Mouse (Mus musculus) cerebellum, adult 9-10 months (tissue): ENCODE data around the gene Tnfaip8l2.
A peak's percentile ranks its signal among the peaks of the same experiment; 100 is the strongest.
"Not testable (repeated sequence)": the region's sequence is repeated elsewhere in the genome, so short reads cannot be mapped to it uniquely, and the experiment has no call there.

ENCODE experiments used
- DNase-seq: peaks from one replicate; pipeline ENCODE4 v3.0.0; 2022

Gene Tnfaip8l2

GRCm38 (mm10) chr3:95159987-95160963 is 18.1 kb upstream of the Tnfaip8l2 start, which contains the start of gene Sema6c:
Sema6c (plus strand) TSS chr3:95160457.
- peak; percentile 93 for DNase-seq

- no peak for DNase-seq
These were observed 17.4 kb upstream of the Tnfaip8l2 start for GRCm38 (mm10) chr3:95159511-95159986.

DNA sequence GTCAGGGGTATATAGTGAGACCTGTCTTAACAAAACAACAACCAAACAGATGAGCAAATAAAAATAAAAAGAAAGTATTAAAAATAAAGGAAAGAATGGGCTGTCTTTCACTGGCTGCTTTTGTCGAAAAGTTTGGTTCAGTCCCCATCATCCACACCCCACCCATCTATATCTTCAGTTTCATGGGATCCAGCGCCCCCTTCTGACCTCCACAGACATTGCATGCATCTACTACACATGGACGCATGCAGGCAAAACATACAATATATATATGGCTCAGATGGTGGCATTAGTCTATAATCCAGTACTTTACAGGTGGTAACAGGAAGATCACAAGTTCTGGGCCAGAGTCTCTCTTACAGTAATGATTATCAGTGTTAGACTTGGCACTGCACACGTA is 11.7 kb upstream of the Tnfaip8l2 start:
- peak; percentile 67 for DNase-seq

DNA sequence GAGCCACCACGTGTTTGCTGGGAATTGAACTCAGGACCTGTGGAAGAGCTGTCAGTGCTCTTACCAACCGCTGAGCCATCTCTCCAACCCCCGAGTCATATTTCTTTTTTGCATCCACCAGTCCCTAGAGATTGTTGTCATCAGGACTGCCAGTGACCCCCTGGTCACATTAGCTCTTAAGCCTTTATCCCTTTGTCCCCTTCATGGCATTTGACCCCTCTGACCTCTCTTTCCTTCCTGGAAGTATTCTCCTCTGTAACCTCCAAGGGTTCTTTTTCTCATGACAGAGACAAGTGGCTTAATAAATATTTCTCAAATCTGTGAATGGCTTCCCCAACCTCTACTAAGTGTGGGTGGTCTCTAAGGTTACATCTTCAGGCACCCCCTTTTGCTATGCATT is 5.8 kb upstream of the Tnfaip8l2 start:
- DNase-seq = no peak

DNA sequence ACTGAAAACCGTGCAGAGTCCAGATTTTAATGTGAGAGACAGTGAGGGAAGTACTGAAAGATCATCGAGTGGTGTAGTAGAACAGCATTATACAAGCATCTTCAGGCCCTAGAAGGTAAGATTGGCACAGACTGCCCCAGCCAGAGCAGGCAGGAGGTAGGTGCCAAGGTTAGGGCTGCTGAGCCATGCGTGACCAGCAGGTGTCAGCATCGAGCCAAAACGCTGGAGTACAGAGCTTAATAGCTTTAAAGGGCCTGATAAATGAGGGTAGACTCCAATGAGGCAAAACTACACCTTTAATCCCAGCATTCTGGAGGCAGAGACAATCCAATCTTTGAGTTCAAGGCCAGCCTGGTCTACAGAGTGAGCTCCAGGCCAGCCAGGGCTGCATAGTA is 454 bp upstream of the Tnfaip8l2 start:
- peak; percentile 94 for DNase-seq

- DNase-seq = no peak
These were observed 686 bp downstream of the Tnfaip8l2 start for GRCm38 (mm10) chr3:95141474-95141873.

DNA sequence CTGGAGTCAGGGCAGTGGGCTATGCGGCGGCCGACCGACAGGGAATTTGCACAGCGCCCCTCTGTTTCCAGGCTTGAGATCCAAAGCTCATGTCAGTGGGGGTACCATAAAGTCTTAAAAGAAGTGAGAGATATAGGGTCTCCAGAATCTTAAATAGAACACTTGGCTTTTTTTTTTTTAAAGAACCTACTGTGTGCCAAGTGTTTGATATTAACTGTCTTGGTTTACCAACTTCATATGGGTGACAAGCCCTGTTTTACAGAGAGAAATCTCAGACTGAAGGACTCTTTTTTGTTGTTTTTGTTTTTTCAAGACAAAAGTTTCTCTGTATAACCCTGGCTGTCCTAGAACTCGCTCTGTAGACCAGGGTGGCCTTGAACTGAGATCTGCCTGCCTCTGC is 1.4 kb downstream of the Tnfaip8l2 start:
- no peak for DNase-seq

GRCm38 (mm10) chr3:95140289-95140595 is 1.9 kb downstream of the Tnfaip8l2 start:
- DNase-seq = no peak

DNA sequence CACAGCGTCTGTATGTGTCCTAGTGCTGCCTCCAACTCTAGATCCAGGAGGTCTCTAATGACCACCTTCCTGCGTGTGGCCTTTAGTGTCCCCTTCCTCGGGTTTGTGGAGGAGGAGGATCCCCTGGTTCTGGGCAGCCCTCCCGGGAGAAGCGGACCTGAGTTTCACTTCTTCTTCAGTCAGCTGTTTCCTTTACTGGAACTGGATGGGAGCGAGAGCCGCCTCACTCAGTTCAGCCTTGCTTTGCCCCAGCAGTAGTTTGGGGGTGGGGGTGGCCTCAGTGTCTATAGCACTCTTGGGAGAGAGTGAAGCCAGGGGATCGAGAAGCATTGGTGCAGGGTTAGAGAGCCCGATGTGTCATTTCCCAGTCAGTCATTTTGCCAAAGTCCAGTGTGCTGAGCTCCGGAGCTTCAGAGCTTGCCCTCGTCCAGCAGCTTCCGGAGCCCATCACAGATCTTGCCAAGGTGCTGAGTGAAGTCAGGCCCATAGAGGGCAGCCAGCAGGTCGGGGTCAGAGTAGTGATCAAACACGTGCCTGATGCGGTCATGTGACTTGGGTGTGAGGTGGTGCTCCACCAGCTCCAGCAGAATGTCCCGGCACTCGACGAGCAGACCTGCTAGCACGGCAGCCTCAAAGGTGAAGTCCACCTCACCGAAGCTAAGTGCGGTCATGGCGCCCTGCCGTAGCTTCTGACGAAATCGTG is 2.4 kb downstream of the Tnfaip8l2 start:
- no peak for DNase-seq

DNA sequence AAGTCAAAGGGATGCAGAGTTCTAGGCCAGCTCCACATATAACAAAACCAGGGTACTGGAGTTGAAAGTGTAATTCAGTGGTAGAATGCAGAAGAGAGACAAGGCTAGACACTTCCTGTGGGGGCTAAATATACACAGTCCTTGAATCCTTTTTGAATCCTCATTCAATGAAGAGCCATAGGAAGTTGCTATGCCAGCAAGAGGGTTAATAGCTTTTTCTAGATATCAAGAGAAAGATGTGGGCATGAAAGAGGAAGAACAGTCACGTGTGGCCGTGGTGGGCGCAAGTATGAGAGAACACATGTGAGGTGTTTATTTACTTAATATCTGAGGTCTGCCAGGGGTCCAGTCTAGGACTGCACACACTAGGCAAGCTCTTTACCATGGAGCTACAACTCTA is 5.8 kb downstream of the Tnfaip8l2 start:
- no peak for DNase-seq

DNA sequence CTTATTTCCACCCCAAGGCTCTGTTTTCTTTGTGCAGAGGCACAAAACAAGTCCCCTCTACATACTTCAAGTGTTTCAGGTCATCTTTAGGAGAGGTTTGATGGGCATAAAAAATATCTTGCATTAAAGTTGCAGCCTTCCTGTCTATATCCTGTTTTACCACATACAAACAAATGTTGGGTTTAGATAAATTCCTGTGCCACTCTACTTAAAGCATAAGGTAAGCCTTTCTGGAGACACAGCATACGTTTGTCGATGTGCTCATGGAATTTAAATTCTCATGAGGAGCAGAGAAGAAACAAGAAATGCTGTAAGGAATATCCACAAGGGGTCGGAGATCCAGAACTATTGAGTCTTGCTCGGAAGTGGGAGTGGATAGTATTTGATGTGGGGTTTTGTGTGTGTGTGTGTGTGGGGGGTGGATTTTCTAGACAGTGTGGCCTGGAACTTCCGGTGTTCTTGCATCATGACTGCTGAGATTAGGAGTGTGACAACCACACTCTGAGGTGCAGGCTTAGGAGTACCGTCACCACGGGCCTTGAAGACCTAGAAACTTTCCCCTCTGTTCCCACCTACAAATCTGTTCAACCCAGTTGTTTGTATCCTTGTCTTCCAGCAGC is 6.6 kb downstream of the Tnfaip8l2 start:
- DNase-seq = no peak

DNA sequence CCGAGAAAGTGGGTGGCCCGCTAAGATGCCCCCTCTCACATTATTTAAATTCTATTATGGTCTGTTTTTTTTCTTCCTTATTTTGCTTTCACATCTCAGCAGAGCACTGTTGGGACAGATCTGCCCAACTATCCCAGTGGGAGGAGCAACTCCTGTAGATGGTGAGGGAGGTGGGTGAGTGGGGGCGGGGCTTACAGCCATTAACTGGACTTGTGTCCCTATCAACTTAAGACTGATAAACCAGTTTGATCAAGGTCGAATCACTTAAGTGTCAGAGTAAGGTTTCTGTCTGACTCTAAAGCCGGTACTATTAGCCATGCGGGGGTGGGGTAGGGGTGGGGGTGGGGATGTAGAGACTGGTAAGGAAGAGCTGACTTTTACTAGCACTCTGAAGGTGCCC is 7.1 kb downstream of the Tnfaip8l2 start:
- DNase-seq = peak; percentile 71

GRCm38 (mm10) chr3:95134133-95134532 is 8.0 kb downstream of the Tnfaip8l2 start:
- DNase-seq = not testable (repeated sequence)

DNA sequence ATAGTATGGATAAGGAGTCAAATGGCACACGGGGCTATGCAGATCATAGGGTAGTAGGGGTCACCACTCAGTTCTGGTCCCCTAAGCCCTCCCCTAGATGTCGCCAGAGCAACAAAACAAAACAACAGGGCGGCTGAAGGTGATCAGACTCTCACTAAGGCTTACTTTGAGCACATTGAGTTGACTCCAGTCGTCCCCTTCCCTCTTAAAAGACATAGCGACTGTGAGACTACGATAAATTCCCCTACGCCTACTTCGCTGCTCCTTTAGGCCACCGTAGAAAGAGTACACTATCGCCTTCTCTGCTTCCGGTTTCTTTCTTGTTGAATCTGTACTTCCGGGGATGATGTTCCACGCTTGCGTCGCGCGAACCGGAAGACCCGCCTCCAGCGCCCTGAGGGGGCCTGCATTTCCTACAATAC is 8.5 kb downstream of the Tnfaip8l2 start, which contains the start of the genes Scnm1 and Lysmd1:
Gene Scnm1 (minus strand): TSS at position 332 of the 422 bp plus-strand sequence.
Gene Lysmd1 (plus strand): TSS at position 409 of the 422 bp plus-strand sequence.
- peak; percentile 97 for DNase-seq

DNA sequence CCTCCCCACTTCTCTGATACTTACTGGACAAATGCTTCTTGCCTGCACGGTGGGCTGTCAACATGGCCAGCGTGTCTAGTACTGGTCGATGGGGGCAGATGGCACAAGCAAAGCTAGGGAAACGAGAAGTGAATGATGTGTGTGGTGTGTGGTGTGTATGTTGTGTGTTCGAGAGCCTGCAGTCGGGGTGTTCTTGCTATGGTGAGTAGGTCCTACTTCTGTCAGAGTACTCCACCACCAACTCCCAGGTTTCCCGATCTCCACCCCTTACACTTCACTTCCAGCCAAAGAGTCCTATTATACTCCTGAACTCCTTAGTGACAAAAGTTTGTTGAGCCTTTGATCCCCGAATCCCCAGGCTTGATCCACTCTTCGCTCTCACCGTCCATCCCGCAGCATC is 9.0 kb downstream of the Tnfaip8l2 start:
- no peak for DNase-seq

DNA sequence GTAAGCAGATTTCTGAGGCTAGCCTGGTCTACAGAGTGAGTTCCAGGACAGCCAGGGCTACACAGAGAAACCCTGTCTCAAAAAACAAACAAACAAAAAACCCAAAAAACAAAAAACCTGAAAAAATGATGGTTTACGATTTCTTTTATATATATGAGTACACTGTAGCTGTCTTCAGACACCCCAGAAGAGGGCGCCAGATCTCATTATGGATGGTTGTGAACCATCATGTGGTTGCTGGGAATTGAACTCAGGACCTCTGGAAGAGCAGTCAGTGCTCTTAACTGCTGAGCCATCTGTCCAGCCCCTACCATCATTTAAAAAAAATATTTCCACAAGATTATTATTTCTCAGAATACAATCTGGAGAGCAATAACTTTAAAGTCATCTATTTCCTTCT is 9.8 kb downstream of the Tnfaip8l2 start:
- peak; percentile 37 for DNase-seq

- DNase-seq = no peak
These were observed 12.1 kb downstream of the Tnfaip8l2 start for GRCm38 (mm10) chr3:95130081-95130480.

DNA sequence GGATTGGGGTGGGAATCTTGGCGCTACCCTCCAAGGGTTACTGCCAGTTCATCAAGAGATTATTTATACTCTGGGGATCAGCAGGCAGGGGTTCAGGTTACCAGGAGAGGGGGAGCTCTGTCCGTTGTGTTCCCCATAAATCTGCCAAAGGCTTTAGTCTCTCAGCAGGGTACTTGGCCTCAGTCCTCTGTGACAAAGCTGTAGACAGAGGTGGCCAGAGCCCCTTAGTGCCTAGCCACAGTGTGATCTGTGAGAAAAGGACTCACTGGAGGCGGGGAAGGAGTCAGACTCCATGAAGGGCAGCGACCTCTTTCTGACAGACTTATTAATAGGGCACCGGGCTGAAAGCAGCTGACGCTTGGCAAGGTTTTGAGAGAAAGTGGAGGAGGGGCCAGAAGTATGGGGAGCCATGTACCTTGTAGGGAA is 12.9 kb downstream of the Tnfaip8l2 start:
- peak; percentile 75 for DNase-seq

DNA sequence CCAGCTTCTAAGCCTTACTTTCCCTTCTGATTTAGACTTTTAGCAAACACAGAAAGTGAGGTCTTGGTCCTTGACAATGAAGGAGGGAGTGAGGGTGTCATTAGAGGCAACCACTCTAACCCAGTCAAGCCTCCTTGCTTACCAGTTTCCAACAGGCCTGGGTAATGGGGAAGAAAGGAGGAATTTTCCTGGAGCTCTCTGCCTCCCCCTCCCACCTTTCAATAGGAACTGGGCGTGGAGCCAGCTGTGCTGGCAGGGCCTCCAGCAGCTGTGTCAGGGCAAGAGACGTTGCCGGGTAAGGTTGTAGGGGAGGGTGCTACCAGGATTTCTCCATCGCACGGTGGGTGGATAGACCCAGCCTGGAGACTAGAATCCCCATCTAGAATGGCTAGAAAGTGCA is 17.2 kb downstream of the Tnfaip8l2 start:
- DNase-seq = no peak

GRCm38 (mm10) chr3:95124246-95124645 is 17.9 kb downstream of the Tnfaip8l2 start, which contains the start of gene Tmod4:
Tmod4 (plus strand) TSS chr3:95124476.
- DNase-seq = no peak

DNA sequence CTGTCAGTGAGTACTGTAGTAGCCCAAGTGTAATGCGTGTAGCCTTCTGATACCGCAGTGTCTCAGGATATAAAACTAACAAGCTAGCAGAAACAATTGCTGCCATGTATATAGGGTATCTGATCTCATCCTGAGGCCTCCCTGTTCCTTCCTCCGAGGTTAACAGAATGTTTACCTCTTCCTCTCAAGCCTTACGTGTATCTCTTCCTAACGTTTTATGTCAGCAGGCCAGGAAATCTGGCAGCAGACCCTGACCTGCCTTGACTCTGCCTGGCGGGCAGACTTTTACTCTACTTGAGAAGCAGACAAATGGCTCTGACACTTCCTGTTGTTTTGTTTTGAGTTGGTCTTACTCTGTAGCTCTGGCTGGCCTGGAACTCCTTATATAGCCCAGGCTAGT is 20.6 kb downstream of the Tnfaip8l2 start:
- DNase-seq = no peak

- DNase-seq = no peak
These were observed 24.4 kb downstream of the Tnfaip8l2 start for GRCm38 (mm10) chr3:95117751-95118150.

GRCm38 (mm10) chr3:95112760-95113159 is 29.4 kb downstream of the Tnfaip8l2 start:
- no peak for DNase-seq
